Mouse (Mus musculus) CH12F3 (cell line): ENCODE results near the gene Stk16.

ENCODE experiments used
- in situ Hi-C: fragments of 300-500 bp; cut with MboI; formaldehyde crosslinking; loops from 2 replicates; pipeline ENCODE4 v1.14.3; 2020; ENCODE audit warnings: low sequenced_read_pairs

Gene Stk16

DNA sequence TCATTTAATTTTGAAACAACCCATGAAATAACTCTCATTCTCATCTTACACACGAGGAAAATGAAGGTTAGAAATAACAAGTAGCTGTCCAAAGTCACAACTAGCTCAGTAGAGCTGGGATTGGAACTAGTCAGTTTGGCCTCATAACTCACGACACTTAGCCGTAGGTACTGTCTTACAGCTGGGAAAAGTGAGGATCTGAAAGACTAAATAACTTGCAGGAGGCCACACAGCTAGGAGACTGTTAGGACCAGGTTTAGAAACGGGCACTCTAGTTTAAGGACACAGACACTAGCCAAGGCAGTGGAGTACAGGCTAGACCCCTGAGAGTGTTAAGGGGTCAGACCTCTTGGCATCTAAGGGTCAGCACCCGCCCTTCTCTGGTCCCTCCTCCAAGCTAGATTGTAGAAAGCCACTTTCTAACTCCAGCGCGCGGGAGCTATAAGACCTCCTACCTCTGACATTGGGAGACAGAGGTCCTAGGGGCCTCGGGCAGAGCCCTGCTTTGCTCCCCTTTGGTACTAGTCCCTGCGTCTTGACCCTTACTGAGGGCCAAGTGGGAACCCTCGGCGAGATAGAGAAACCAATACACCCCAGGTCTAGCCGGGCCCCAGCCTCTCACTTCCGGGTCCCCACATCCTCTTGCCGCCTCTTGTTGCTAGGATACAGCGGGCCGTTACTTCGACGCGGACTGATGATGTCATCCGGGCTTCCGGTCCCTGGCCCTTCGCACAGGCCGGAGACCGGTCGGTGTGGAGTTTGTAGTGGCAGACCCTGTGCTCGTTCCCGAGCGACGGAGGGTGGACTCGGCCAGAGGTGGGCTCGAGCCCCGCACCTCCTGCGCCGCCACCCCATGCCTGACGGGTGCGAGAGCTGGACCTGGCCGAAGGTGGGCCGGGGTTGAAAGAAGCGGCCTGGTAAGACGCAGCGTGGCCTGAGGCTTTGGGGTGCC is at the start of gene Stk16, which contains the start of gene Glb1l:
Gene Stk16, plus strand, starts transcription at position 703 of the 952 bp plus-strand sequence.
Gene Glb1l, minus strand, starts transcription at position 678 of the 952 bp plus-strand sequence.
- in situ Hi-C loops, result no loop called here

DNA sequence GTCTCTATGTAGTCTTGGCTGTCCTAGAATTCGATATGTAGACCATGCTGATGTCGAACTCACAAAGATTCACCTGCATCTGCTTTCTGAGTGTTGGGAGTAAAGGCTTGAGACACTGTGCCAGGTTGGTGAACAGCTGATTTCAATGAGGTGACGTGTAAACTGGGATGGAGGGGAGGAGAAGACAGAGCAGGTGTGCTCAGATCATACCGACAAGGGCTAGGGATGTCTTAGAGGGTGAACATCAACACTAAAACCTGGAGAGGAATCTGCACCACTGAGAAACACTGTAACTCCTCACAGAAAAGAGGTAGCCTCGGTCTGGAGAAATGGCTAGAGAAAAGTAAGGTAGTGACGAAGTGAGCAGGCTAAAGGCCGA is 42.6 kb upstream of the Stk16 start:
- in situ Hi-C loops, result no loop called here

DNA sequence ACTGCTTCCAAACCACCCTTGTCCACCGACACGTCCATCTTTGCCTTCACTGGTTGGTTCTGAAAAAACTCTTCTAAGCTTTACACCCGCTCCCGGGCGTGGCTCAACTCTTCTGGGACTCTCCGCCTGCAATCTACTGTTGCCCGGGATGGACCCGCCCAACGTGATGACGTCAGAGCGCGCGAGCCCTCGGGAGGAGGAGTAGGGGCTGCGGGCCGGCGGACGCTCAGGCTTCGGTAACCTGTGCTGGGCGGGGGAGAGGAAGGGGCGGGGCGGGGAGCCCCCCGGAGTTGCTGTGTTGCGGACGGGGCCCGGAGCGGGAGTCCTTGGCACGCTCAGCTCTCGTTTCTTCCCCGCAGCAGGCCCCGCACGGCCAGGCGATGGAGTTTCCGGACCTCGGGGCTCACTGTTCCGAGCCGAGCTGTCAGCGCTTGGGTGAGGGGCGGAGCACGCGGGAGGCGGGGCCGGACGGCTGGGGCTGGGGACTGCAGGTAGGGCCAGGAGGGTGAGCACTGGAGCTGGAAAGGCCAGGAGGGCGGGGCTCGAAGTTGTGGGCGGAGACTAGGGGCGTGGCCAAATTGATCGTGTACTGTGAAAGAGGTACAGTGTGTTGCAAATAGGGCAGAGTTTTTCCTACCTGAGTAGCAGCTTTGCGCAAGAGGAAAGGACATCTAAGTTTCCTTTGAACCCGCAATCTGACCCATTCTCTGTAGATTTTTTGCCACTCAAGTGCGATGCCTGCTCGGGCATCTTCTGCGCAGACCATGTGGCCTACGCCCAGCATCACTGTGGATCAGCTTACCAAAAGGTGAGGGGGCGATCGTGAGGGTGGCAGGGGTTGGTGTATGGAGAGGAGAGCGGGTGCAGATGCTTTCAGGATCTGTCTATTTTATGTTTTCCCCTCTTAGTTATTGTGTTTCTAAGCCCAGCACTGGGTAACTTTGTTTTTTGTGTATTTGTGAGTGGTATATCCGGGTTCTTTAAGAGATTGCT is 41.9 kb upstream of the Stk16 start, which contains the start of gene Zfand2b:
Gene Zfand2b, plus strand, starts transcription at position 175 of the 993 bp plus-strand sequence.
- in situ Hi-C loops, result no loop called here

DNA sequence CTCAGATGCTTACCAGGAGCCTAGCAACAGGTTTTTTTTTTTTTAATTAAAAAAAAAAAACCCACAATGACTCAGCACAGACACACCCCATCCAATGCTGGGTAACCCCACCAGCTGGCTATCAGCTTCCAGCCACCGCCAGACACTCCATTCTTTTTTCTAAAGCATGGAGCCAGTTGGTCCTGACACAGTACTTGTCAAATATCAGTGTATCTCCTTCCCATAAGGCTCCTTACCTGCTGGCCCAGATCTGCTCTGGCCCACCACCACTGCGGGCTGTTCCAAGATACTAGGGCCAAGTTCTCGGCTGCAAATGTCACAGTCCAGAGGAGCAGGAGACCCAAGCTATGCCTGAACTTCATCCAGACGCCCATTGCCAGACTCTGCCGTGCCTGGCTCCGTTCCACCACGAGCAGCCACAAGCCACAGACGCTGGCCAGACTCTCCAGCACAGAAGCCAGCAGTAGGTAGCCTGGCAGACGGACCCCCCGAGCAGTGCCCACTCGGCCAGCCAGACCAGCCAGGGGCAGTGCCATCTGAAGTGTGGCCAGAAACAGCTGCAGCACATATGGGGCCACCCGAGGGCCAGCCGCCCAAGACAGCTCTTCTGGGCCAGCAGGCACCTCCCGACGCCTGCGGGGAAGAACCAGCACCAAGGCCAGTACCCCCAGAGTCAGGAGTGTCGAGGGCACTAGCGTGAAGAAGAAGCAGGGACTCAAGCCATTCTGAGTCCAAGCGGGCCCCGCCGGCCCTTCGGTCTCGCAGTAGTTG is 31.1 kb upstream of the Stk16 start:
- in situ Hi-C loops, result no loop called here

DNA sequence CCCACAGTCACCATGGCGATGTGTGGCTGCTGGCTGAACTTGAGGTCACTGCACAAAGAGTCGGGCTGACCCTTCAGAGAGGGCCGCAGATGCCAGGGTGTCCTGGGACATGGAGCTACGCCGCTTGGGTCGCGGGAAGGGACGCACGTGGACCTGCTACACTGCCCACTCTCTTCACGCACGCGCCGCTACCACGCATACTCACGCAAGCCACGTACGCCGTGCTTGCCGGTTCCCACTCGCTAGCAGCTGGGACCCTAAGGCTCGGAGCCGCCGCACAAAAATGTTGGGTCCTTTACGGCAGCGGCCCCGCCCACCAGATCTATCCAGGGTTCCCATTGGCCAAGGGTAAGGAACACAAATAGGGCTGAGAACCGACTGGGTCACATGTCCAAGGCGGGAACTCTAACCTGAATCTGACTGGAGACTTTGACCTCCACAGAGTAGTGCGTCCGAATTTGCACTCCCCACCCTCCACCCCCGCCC is 30.5 kb upstream of the Stk16 start, which contains the start of gene Abcb6:
Gene Abcb6, minus strand, starts transcription at position 288 of the 486 bp plus-strand sequence.
- in situ Hi-C loops, result no loop called here

DNA sequence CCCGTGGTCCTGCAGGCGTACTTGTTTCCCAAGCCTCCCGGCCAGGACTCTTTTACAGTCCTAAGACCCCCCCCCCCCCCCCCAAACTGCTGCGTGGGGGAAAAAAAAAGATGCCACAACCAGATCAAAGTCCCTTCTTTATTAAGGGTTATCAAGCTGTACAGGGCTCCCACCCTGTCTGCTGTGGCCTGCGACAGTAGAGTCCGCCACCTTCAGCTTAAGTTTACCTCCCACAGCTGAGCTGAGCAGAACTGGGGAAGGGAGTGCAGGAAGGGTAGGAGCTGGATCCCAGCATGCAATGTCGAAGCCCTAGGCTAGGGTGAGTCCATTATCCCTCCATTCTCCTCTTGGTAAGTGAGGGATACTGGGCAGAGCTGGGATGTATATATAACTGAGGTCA is 29.9 kb upstream of the Stk16 start:
- in situ Hi-C loops, result no loop called here

DNA sequence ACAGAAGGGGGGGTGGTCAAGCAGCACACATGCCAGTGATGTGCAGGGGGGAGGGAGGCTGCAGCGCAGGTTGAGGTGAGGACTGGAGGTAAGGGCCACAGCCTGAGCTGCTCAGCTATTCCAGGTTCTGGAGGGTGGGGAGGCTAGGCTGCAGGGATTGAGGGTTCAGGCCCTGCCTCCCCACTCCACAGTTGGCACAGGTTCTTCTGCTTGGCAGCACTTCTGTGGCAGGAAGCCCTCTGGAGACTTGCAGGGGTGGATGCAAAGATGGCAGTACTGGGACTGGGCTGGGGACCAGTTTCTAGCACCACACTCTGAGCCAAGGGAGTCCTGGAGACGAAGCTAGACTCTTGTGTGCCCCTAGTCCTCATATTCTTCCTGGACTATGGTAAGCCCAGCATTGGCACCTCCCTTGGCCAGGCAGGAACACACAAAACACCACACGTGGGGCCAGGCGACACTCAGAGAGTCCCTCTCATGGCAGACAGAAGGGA is 29.2 kb upstream of the Stk16 start:
- in situ Hi-C loops, result no loop called here

DNA sequence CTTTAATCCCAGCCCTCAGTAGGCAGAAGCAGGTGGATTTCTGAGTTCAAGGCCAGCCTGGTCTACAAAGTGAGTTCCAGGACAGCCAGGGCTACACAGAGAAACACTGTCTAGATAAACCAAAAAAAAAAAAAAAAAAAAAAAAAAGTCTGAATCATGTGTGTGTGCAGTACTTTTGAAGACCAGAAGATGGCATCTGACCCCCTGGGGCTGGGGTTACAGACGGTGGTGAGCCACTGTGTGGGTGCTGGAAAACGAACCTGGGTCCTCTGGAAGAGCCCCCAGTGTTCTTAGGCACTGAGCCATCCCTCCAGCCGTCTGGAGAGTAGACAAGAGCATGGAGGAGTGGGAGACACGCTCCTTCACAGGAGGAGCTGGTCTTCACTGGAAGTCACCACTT is 28.5 kb upstream of the Stk16 start:
- in situ Hi-C loops, result no loop called here

DNA sequence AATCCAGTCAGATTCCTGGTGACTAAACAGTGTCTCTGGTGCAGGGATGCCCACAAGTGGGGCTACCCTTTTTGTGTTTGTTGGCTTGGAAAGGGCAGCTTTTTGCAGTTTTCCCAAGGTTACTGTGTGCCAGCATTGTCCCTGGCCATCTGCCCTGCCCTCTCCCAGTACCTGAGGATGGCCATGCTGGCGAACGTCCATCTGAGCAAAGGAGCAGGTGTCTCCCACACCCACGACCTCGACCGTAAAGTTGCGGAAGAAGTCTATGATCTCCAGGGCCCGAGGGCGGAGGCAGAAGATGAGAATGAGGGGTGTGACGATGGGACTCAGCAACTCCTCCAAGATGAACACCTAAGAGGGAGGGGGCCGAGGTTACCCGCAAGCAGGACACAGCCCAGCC is 25.1 kb upstream of the Stk16 start:
- in situ Hi-C loops, result no loop called here

DNA sequence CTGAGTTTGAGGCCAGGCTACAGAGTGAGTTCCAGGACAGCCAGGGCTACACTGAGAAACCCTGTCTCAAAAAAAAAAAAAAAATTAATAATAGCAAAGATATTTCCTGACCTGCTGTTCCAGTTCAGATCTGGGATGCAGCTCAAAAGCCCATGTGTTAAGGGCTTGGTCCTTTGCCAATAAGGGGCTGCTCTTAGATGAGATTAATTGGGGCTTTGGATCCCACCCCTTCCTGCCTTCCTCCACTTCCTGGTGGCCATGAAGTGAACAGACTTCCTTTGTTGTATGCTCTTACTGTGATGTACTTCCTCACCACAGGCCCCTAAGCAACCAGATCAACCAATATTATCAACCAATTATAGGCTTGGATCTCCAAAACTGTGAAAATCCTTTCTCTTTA is 23.5 kb upstream of the Stk16 start:
- in situ Hi-C loops, result no loop called here

DNA sequence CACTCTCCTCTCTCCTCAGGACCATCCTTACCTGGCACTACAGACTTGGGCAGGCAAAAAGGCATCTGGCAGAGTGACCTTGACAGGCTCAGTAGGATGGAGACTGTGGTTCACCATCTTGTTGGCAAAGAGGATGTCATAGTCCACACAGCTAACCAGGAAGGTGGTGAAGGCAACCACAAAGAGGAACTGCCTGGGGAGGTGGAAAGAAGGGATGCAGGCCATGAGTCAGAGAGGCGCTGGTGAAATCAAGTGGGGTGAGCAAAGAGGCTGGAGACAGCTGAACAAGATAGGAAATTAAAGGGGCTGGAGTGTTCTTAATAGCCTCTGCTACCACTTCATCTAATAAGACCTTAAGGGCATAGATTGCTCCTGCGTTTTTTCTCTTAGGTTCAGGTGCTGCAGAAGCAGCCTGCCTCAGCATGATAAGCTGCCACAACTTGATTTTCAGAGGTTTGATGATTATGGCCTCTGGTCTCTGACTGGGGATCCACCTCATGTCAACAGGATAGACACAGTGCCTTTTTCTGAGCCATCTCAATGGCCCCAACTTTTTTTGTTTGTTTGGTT is 22.6 kb upstream of the Stk16 start:
- in situ Hi-C loops, result no loop called here

DNA sequence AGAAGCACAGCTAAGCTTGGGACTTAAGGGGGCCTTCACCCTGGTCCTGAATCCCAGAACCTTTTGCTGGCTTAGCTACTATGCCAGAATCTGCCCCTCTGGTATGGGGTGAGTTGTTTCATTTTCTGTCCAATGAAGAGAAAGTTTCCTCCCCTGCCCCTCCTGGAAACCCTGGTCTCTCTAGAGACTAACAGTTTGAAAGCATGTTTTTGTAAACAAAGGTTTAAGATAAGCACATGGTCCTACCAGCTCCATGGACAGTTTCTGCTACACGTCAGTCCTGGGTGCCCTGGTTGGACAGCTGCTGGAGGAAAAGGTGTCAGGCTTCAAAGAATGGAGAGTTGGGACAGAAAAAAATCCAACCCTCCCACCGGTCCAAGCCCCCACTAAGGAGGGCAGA is 20.1 kb upstream of the Stk16 start:
- in situ Hi-C loops, result no loop called here

DNA sequence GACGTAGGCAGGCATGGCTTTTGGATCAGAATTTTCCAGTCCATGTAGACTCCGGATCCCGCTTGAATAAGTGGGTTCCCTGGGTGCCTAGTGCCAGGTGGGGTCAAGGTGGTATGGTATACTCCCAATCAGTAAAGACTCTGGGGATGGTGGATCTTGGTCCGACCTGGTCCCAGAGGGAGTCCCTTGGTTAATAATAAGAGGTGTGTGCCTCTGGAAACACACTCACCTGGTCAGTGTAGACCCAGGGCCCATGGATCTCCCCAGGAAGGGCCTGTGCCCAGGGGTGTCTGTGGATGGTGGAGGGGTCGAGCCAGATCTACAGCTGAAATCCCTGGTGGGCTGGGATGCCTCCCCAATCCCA is 19.4 kb upstream of the Stk16 start:
- in situ Hi-C loops, result no loop called here

DNA sequence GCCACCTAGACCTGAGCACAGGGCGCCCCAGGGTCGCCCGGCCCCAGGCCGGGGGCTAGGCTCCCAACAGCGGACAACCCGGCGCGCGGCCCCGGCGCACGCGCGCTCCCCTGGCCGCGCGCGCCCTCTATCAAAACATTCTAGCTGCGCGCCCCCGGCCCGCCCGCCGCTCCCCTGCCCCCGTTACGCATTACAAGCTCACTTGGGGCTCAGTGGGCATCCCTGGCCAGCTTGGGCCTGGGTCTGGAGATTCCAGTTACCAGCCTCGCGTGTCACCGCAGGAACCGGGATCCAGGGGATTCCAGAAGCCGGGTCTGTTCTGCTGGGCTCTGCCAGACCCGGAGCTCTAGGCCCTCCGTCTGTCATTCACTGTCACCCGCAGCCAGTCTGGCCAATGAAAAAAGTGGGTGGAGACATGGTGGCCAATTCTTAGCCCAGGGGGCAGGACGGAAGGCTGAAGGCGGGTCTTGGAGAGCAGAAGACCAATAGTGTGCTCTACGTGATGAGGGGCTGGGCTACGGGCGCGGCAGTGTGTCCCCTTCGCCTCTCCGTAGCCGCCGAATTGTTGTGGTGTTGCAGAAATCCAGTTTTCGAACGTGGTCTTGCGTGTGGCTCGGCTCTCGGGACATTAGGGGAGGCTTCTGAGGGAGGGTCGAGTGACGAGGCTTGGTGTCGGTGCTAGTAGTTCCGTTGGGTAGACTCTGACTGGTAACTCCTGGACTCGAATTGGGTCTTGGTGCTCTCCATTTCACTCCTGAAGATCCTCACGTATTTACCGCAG is 18.8 kb upstream of the Stk16 start, which contains the start of the genes Ankzf1 and Atg9a:
Gene Ankzf1, plus strand, starts transcription at position 530 of the 781 bp plus-strand sequence.
Gene Atg9a, minus strand, starts transcription at position 575 of the 781 bp plus-strand sequence.
- in situ Hi-C loops, result no loop called here

DNA sequence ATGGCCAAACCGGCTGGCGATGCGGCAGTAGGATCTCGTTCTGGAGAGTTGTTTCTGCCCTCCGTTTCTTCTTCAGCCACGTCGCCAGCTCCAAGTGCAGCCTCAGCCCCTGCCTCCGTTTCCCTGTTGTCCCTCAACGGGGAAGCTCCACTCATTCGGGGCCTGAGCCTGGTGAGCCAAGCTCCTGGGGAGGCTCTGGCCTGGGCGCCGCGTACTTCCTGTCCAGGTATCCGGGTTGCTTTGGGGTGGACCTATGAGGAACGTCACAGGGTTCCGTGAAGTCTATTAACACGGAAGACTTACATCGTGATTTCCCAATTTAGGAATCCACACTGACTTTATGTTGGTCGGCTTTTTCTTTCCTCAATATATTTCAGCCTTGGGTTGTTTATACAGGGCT is 18.2 kb upstream of the Stk16 start:
- in situ Hi-C loops, result no loop called here

DNA sequence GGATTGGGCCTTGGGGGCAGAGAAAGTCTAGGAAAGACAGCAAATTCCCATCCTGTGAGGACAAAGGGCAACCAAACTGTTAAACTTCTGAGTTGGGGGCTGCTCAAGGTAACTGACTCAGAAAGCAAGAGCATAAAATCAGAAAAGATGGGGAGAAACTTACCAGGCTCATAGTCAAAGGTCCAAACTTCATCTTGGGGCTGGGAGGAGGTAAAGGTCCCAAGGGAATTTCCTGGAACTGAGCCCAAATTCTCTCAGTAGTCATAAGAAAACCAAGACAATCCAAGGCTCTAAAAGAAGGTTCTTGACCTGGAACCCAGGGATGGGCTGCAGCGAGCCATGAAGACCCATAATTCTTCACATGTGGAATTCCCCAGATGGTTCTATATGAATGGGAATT is 9.4 kb upstream of the Stk16 start:
- in situ Hi-C loops, result no loop called here

DNA sequence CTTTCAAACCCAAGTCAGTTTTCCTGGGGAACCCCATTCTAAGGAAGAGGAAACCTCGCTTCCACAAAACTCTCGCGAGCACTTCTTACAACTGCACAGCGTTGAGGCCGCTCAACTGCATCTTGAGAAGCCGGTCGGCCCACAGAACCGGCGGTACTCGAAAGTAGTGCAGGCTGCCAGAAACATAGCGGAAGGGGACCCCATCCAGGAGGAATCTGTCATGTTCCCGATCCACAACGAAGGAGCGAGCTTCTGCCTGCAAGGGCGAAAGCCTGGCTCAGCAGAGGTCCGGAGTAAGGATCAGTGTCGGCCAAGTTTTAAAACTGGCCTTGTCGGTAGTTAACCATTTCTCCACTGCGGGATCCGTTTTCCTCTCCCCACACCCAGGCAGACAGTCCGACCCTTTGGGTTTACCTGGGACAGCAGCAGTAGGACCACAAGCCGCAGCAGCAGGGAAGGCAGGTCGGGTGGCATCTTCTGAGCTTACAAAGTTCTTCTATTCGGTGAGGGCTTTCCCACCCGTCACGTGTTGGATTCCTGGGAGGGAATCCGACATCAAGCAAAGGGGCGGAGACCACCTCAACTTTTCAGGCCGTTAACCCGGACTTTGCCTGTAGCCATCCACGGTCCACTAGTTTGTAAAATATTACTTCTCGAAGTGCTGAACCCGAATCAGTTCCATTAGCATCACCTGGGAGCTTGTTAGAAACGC is 1.5 kb upstream of the Stk16 start:
- in situ Hi-C loops, result no loop called here

DNA sequence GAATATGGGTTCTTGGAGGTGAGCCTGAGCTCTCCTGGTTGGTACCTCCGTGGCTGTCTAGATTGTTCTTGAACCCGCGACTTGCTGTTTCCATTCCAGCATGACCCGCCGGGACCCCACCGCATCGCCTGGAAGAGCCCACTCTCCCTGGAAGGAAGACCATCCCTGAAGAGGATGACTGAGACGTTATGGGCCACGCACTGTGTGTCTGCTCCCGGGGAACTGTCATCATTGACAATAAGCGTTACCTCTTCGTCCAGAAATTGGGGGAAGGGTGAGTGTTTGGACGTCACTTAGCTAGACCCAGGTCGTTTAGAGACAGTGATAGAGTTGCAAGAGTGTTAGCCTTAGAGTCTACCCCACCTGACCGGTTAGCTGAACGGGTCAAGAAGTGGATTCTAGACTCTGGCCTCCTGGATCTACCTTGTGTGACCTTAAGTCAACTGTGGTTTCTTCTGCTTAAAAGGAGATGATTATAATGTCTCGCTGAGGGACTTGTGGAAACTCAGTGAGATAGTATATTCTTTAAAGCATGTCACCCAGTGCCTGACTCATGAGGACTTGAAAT is 587 bp downstream of the Stk16 start:
- in situ Hi-C loops, result no loop called here
